Mouse (Mus musculus): ENCODE measurements around the gene Pomgnt2. TPM values are rescaled to one million over a fixed set of nuclear protein-coding genes. Genes with fewer than 3 reads are reported as not detected.

The Pomgnt2 gene
- total RNA-seq (2012; rRNA removed) (not detected in 2 replicates), polyA plus RNA-seq (2012; ENCODE audit: insufficient read depth in 1 of 2, insufficient read length in 2 of 2, low read depth in 1 of 2, low replicate concordance in 2 of 2, missing spikeins in 1 of 2) (not detected)

DNA sequence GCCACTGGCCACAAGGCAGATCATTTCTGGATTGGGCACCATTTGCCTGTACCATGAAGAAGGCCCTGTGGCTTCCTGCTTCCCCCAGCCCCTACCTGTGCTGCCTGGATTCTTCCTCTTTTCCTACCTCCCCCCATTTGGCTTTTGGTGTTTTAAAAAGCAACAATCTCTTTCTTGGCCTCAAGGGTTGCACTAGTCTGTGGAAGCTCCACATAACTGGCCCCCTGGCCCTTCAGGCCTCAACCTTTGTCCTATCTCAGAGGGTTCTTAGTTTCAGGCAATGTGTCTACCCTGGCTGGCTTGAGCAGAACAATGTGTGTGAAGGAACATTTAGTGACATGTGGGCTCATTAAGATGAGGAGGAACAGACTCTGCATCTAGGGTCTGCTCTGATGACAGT lies at the start of gene Pomgnt2:
Gene Pomgnt2, minus strand, starts transcription at position 101 of the 400 bp plus-strand sequence.
- H3K4me3 ChIP-seq (ENCODE audit: control insufficient read depth in 1 of 2, insufficient read depth in 1 of 2, low read depth in 2 of 2, low read length in 2 of 2) = no peak within 1 kb of the TSS
- no peaks in the 10 kb centered on the region for H3K79me2 ChIP-seq (ENCODE audit: control insufficient read depth, insufficient read depth, low read length, poor library complexity)
- H3K9me3 ChIP-seq (replicated peaks; ENCODE audit: insufficient read depth, low read length) = no peaks in the 10 kb centered on the region
- H3K36me3 ChIP-seq (ENCODE audit: control insufficient read depth in 1 of 2, insufficient read depth in 2 of 2, low read length in 2 of 2) = no peaks in the 10 kb centered on the region
- no peaks in the 10 kb centered on the region for H3K4me1 ChIP-seq (ENCODE audit: control insufficient read depth in 1 of 2, insufficient read depth in 2 of 2, low read length in 2 of 2)
- H3K9ac ChIP-seq (ENCODE audit: control insufficient read depth, low read depth, low read length, poor library complexity, severe bottlenecking) = no peak within 1 kb of the TSS
- no peaks in the 10 kb centered on the region for H3K27me3 ChIP-seq (ENCODE audit: control insufficient read depth in 1 of 2, insufficient read depth in 2 of 2, low read length in 2 of 2)
- DNase-seq (ENCODE audit: low read depth, low spot score) = no peak
- TF ChIP-seq TAL1 (IDR thresholded peaks at IDR 0.05; ENCODE audit: low read length) (no peak), GABPA (IDR thresholded peaks at IDR 0.05; ENCODE audit: low read depth, low read length) (no peak), MAZ (IDR thresholded peaks at IDR 0.05; ENCODE audit: low read depth, low read length) (no peak), MAX (IDR thresholded peaks at IDR 0.05; ENCODE audit: low read length) (no peak), ZNF384 (IDR thresholded peaks at IDR 0.05; ENCODE audit: low read depth, low read length) (no peak), JUND (IDR thresholded peaks at IDR 0.05; ENCODE audit: low read depth, low read length) (no peak), CHD2 (IDR thresholded peaks at IDR 0.05; ENCODE audit: low read length) (no peak), NRF1 (IDR thresholded peaks at IDR 0.05; ENCODE audit: insufficient read depth, low read depth, low read length, poor library complexity, severe bottlenecking) (no peak), HCFC1 (IDR thresholded peaks at IDR 0.05; ENCODE audit: low read depth, low read length) (no peak), POLR2AphosphoS5 (IDR thresholded peaks at IDR 0.05; ENCODE audit: borderline replicate concordance, low read depth, low read length) (no peak), UBTF (IDR thresholded peaks at IDR 0.05; ENCODE audit: borderline replicate concordance, insufficient read depth, low read depth, low read length) (no peak), TCF12 (IDR thresholded peaks at IDR 0.05; ENCODE audit: low read depth, low read length) (no peak), MYC (IDR thresholded peaks at IDR 0.05; ENCODE audit: low read depth, low read length) (no peak), POLR2AphosphoS2 (IDR thresholded peaks at IDR 0.05; ENCODE audit: low read length) (no peak), MAFK (IDR thresholded peaks at IDR 0.05; ENCODE audit: borderline replicate concordance, low read depth, low read length) (no peak), KAT2A (conservative IDR thresholded peaks at IDR 0.05; ENCODE audit: low read depth, low read length) (no peak), ZC3H11A (IDR thresholded peaks at IDR 0.05; ENCODE audit: low read depth, low read length) (no peak)
- H3K27ac ChIP-seq (ENCODE audit: control insufficient read depth, low read depth, low read length) = no peak within 1 kb of the TSS

DNA sequence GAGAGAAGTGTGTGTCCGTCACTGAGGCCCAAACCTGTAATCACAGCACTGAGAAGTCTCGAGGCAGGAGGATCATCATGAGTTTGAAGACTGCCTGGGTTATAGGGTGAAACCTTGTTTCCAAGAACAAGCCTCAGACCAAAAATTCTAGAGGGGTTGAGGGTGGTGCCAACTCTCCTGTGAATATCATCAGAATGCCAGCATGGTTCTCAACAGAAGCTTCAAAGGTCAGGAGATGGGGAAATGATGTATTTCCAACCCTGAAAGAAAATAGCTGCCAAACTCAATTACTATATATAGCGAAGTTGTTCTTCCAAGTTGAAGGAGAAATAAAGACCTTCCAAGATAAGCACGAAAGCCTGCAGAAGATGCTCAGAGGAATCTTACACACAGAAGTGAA lies 42.9 kb upstream of the Pomgnt2 start:
- Histone ChIP-seq H3K27ac (ENCODE audit: control insufficient read depth, low read depth, low read length) (no peak overlapping the region), H3K4me3 (ENCODE audit: control insufficient read depth in 1 of 2, insufficient read depth in 1 of 2, low read depth in 2 of 2, low read length in 2 of 2) (no peak overlapping the region), H3K4me1 (ENCODE audit: control insufficient read depth in 1 of 2, insufficient read depth in 2 of 2, low read length in 2 of 2) (no peaks in the 10 kb centered on the region), H3K36me3 (ENCODE audit: control insufficient read depth in 1 of 2, insufficient read depth in 2 of 2, low read length in 2 of 2) (no peaks in the 10 kb centered on the region), H3K79me2 (ENCODE audit: control insufficient read depth, insufficient read depth, low read length, poor library complexity) (no peaks in the 10 kb centered on the region), H3K27me3 (ENCODE audit: control insufficient read depth in 1 of 2, insufficient read depth in 2 of 2, low read length in 2 of 2) (no peaks in the 10 kb centered on the region), H3K9ac (ENCODE audit: control insufficient read depth, low read depth, low read length, poor library complexity, severe bottlenecking) (no peak overlapping the region), H3K9me3 (replicated peaks; ENCODE audit: insufficient read depth, low read length) (no peaks in the 10 kb centered on the region)
- DNase-seq (ENCODE audit: low read depth, low spot score) = no peak
- TF ChIP-seq MAFK (IDR thresholded peaks at IDR 0.05; ENCODE audit: borderline replicate concordance, low read depth, low read length) (no peak), ZC3H11A (IDR thresholded peaks at IDR 0.05; ENCODE audit: low read depth, low read length) (no peak), MYB (IDR thresholded peaks at IDR 0.05; ENCODE audit: low read depth, low read length) (no peak), BHLHE40 (IDR thresholded peaks at IDR 0.05; ENCODE audit: borderline replicate concordance, low read depth, low read length) (no peak), MYC (IDR thresholded peaks at IDR 0.05; ENCODE audit: low read depth, low read length) (no peak), ETS1 (IDR thresholded peaks at IDR 0.05; ENCODE audit: low read depth, low read length) (no peak), TCF12 (IDR thresholded peaks at IDR 0.05; ENCODE audit: low read depth, low read length) (no peak), JUND (IDR thresholded peaks at IDR 0.05; ENCODE audit: low read depth, low read length) (no peak)

All from MEL (cell line).